Mouse (Mus musculus): ENCODE data around the gene Cd19.

Cd19 gene

GRCm38 (mm10) chr7:126388185-126388584, 26.5 kb downstream of the Cd19 start:
- in situ Hi-C loops (cut with MboI), result no loop called here

GRCm38 (mm10) chr7:126383565-126383964, 31.1 kb downstream of the Cd19 start:
- in situ Hi-C loops (cut with MboI), result no loop called here

GRCm38 (mm10) chr7:126377278-126378158, 37.2 kb downstream of the Cd19 start, which contains the start of gene Spns1:
Spns1 (minus strand) TSS chr7:126377450.
- in situ Hi-C loops (cut with MboI), result loop anchor here (10.0 kb wide), 1 partner anchor 63 kb away; no protein-coding TSS in a partner anchor

- in situ Hi-C loops (cut with MboI), result loop anchor here (10.0 kb wide), 1 partner anchor 62 kb away; no protein-coding TSS in a partner anchor
Observed at GRCm38 (mm10) chr7:126376903-126377277, 37.8 kb downstream of the Cd19 start.

- in situ Hi-C loops (cut with MboI), result loop anchor here (10.0 kb wide), 1 partner anchor 60 kb away; no protein-coding TSS in a partner anchor
Observed at GRCm38 (mm10) chr7:126375012-126375411, 39.7 kb downstream of the Cd19 start.

GRCm38 (mm10) chr7:126374526-126374925, 40.2 kb downstream of the Cd19 start:
- in situ Hi-C loops (cut with MboI), result loop anchor here (5.0 to 10.0 kb wide), 2 partner anchors 37 to 60 kb away; no protein-coding TSS in a partner anchor

GRCm38 (mm10) chr7:126373007-126373406, 41.7 kb downstream of the Cd19 start:
- in situ Hi-C loops (cut with MboI), result loop anchor here (5.0 to 10.0 kb wide), 2 partner anchors 36 to 58 kb away; no protein-coding TSS in a partner anchor

- in situ Hi-C loops (cut with MboI), result no loop called here
Observed at GRCm38 (mm10) chr7:126369393-126369792, 45.3 kb downstream of the Cd19 start, which contains the start of gene Lat. Lat (minus strand) TSS chr7:126369570.

GRCm38 (mm10) chr7:126368367-126368766, 46.3 kb downstream of the Cd19 start:
- in situ Hi-C loops (cut with MboI), result no loop called here

GRCm38 (mm10) chr7:126367636-126368035, 47.1 kb downstream of the Cd19 start:
- in situ Hi-C loops (cut with MboI), result no loop called here

GRCm38 (mm10) chr7:126363038-126363437, 51.7 kb downstream of the Cd19 start:
- in situ Hi-C loops (cut with MboI), result no loop called here

GRCm38 (mm10) chr7:126359049-126359448, 55.6 kb downstream of the Cd19 start:
- in situ Hi-C loops (cut with MboI), result no loop called here

Measured in mature B cell (primary cell).